Mouse (Mus musculus) ES-E14 (cell line): ENCODE results near the gene Abhd14a. TPM values are rescaled to one million over a fixed set of nuclear protein-coding genes. Genes with fewer than 3 reads are reported as not detected.

ENCODE experiments used
- DNase-seq: peaks from one replicate; pipeline ENCODE4 v3.0.0-alpha.2; 2013; ENCODE audit warnings: low read depth, low spot score
- H3K27ac ChIP-seq: 2 replicates; pipeline ENCODE4 v1.5.1; 2012; ENCODE audit warnings: low read depth, mild to moderate bottlenecking, low read length, moderate library complexity, mixed read lengths; ENCODE audit not compliant: poor library complexity, insufficient read depth, severe bottlenecking
- H3K36me3 ChIP-seq: 2 replicates; pipeline ENCODE4 v1.6.1; 2012; ENCODE audit warnings: mild to moderate bottlenecking, low read length, moderate library complexity, mixed read lengths; ENCODE audit not compliant: control insufficient read depth, poor library complexity, insufficient read depth, severe bottlenecking
- H3K4me1 ChIP-seq, 2 experiments: fragments of 150-350 bp in 1 of 2; sonication (generic) in 1 of 2; 2 replicates each; pipeline ENCODE4 v1.6.1; 2012; ENCODE audit warnings: low read length in 2 of 2, mild to moderate bottlenecking in 1 of 2, mixed read lengths in 1 of 2; ENCODE audit not compliant: control insufficient read depth in 2 of 2, insufficient read depth in 2 of 2, poor library complexity in 1 of 2
- H3K4me3 ChIP-seq, 2 experiments: fragments of 150-350 bp in 1 of 2; sonication (generic) in 1 of 2; 2 replicates each; pipeline ENCODE4 v1.5.1; 2012; ENCODE audit warnings: low read length in 2 of 2, low read depth in 1 of 2, mild to moderate bottlenecking in 1 of 2, mixed read lengths in 1 of 2; ENCODE audit not compliant: insufficient read depth in 1 of 2, poor library complexity in 1 of 2, severe bottlenecking in 1 of 2
- H3K9ac ChIP-seq: 2 replicates; pipeline ENCODE4 v1.6.1; 2012; ENCODE audit warnings: low read depth, mild to moderate bottlenecking, low read length, mixed read lengths; ENCODE audit not compliant: poor library complexity, insufficient read depth, severe bottlenecking
- H3K9me3 ChIP-seq: fragments of 150-350 bp; sonication (generic); 2 replicates; pipeline ENCODE4 v1.6.1; 2012; ENCODE audit warnings: low read depth, mild to moderate bottlenecking, low read length; ENCODE audit not compliant: control insufficient read depth, insufficient read depth
- CHD2 ChIP-seq: IDR thresholded peaks from 2 replicates; pipeline ENCODE4 v1.6.1; 2014; ENCODE audit warnings: mild to moderate bottlenecking, low read depth, low read length, inconsistent platforms
- HCFC1 ChIP-seq: IDR thresholded peaks from 2 replicates; pipeline ENCODE4 v1.6.1; 2012; ENCODE audit warnings: low read length, inconsistent platforms, borderline replicate concordance; ENCODE audit not compliant: insufficient read depth
- MAFK ChIP-seq: IDR thresholded peaks from 2 replicates; pipeline ENCODE4 v1.6.1; 2014; ENCODE audit warnings: mild to moderate bottlenecking, low read depth, low read length, inconsistent platforms; ENCODE audit not compliant: insufficient read depth
- ZC3H11A ChIP-seq: IDR thresholded peaks from 2 replicates; pipeline ENCODE4 v1.6.1; 2012; ENCODE audit warnings: low read depth, mild to moderate bottlenecking, inconsistent platforms, low read length, borderline replicate concordance
- ZNF384 ChIP-seq: IDR thresholded peaks from 2 replicates; pipeline ENCODE4 v1.6.1; 2012; ENCODE audit warnings: low read depth, low read length, inconsistent platforms
- in situ Hi-C, 2 experiments: fragments of 600-800 bp; cut with MboI; formaldehyde crosslinking; loops; one replicate each; pipeline ENCODE4 v1.15.1; 2025; ENCODE audit warnings: low sequenced_read_pairs in 2 of 2, inconsistent platforms in 1 of 2; ENCODE audit not compliant: unreplicated experiment in 2 of 2
- total RNA-seq: library from RNA; depleted of rRNA; stranded (reverse); fragments of 300-350 nt; gene quantifications from 2 replicates; pipeline ENCODE4 v1.2.3, GENCODE M21; 2012

The Abhd14a gene
- total RNA-seq, 1 experiment, result 23.0 TPM

GRCm38 (mm10) chr9:106461026-106461415 lies 13.5 kb upstream of the Abhd14a start:
- no peak overlapping the region for H3K27ac ChIP-seq
- H3K9ac ChIP-seq, result no peak overlapping the region
- in situ Hi-C loops, result no loop called here

GRCm38 (mm10) chr9:106460401-106461025 lies 13.0 kb upstream of the Abhd14a start:
- Histone ChIP-seq H3K36me3 (peaks cover 30% of the 10 kb centered on the region), H3K4me3 (no peak overlapping the region), H3K27ac (no peak overlapping the region), H3K4me1 (peaks cover 14 to 56% of the 10 kb centered on the region in 2 experiments), H3K9ac (no peak overlapping the region), H3K9me3 (no peaks in the 10 kb centered on the region)
- in situ Hi-C loops, result no loop called here
- DNase-seq, result no peak
- TF ChIP-seq CHD2, result no peak

More at GRCm38 (mm10) chr9:106461026-106461415, 13.5 kb upstream of the Abhd14a start:
- Histone ChIP-seq H3K4me1 (peaks cover 14 to 57% of the 10 kb centered on the region in 2 experiments), H3K4me3 (no peak overlapping the region), H3K9me3 (no peaks in the 10 kb centered on the region), H3K36me3 (peaks cover 30% of the 10 kb centered on the region)
- no peak for DNase-seq
- TF ChIP-seq HCFC1, result no peak
- no peak for TF ChIP-seq ZC3H11A
- no peak for TF ChIP-seq MAFK
- TF ChIP-seq CHD2, result no peak

GRCm38 (mm10) chr9:106459946-106460345 lies 12.5 kb upstream of the Abhd14a start:
- in situ Hi-C loops, result no loop called here

GRCm38 (mm10) chr9:106457920-106458319 lies 10.4 kb upstream of the Abhd14a start:
- Histone ChIP-seq H3K4me1 (peaks cover 14 to 40% of the 10 kb centered on the region in 2 experiments), H3K4me3 (no peak overlapping the region), H3K9me3 (no peaks in the 10 kb centered on the region), H3K27ac (no peak overlapping the region), H3K9ac (peak overlapping the region; percentile 11; the same call in 1 of the 2 replicates), H3K36me3 (peaks cover 22% of the 10 kb centered on the region)
- in situ Hi-C loops, result no loop called here
- DNase-seq, result no peak
- TF ChIP-seq ZC3H11A, result no peak
- no peak for TF ChIP-seq HCFC1
- TF ChIP-seq CHD2, result no peak
- TF ChIP-seq ZNF384, result no peak
- no peak for TF ChIP-seq MAFK

More at GRCm38 (mm10) chr9:106459946-106460345, 12.5 kb upstream of the Abhd14a start:
- Histone ChIP-seq H3K36me3 (peaks cover 30% of the 10 kb centered on the region), H3K4me1 (peaks cover 14 to 56% of the 10 kb centered on the region in 2 experiments), H3K27ac (no peak overlapping the region), H3K9ac (no peak overlapping the region), H3K4me3 (no peak overlapping the region), H3K9me3 (no peaks in the 10 kb centered on the region)
- TF ChIP-seq ZC3H11A, result no peak
- TF ChIP-seq HCFC1, result no peak
- no peak for TF ChIP-seq MAFK
- TF ChIP-seq ZNF384, result no peak
- TF ChIP-seq CHD2, result no peak
- DNase-seq, result no peak

GRCm38 (mm10) chr9:106457163-106457559 lies 9.7 kb upstream of the Abhd14a start:
- H3K27ac ChIP-seq, result no peak overlapping the region
- TF ChIP-seq ZC3H11A, result no peak
- no peak for TF ChIP-seq HCFC1
- TF ChIP-seq MAFK, result no peak
- no peak for TF ChIP-seq CHD2
- no peak for TF ChIP-seq ZNF384
- H3K4me3 ChIP-seq, result no peak overlapping the region
- in situ Hi-C loops, result no loop called here
- H3K4me1 ChIP-seq, result peaks cover 14 to 39% of the 10 kb centered on the region in 2 experiments
- no peak for DNase-seq
- H3K9me3 ChIP-seq, result no peaks in the 10 kb centered on the region
- peaks cover 18% of the 10 kb centered on the region for H3K36me3 ChIP-seq
- peak overlapping the region; percentile 11; the same call in 1 of the 2 replicates for H3K9ac ChIP-seq
